Mouse (Mus musculus): ENCODE data around the gene Irx3. TPM values are rescaled to one million over a fixed set of nuclear protein-coding genes. Genes with fewer than 3 reads are reported as not detected.

Gene Irx3
- polyA plus RNA-seq, 1 experiment from 2014 or later, result 0.28 TPM

DNA sequence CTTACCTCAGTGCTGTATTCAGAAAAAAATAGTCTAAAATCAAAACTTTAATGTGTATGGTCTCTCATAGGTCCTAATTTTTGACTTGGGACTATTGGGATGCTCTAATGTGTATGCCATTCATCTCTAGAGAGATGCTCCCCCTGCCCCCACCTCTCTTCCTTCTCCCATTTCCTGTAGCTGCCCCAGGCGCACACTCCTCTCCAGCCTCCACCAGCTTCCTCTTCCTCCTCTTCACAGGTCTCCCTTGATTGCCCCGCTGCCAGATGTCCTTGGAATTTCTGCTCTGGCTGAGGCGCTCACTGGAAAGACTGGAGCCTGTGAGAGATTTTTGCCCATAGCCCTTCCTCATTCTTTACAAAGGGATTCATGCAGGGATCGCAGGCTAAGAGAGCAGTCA, 20.9 kb upstream of the Irx3 start:
- Histone ChIP-seq H3K4me3 (ENCODE audit: low read length) (no peak overlapping the region), H3K4me2 (ENCODE audit: low read depth, low read length) (no peak overlapping the region), H3K9ac (ENCODE audit: low read depth, low read length) (no peak overlapping the region), H3K9me3 (ENCODE audit: control insufficient read depth, low read length) (no peaks in the 10 kb centered on the region), H3K27ac (ENCODE audit: low read length) (no peak overlapping the region), H3K27me3 (replicated peaks; ENCODE audit: control insufficient read depth, insufficient read depth, low read length) (0 out of 2 replicates have a peak, but pooled peaks cover 2% of the 10 kb centered on the region), H3K4me1 (ENCODE audit: control insufficient read depth, insufficient read depth, low read length) (no peaks in the 10 kb centered on the region), H3K36me3 (ENCODE audit: control insufficient read depth, insufficient read depth, low read length) (no peaks in the 10 kb centered on the region)
- ATAC-seq, result peak; percentile 23; the same call in 1 of the 2 replicates
- WGBS, result 47% methylated on average over 4 of the region's 4 CpGs

DNA sequence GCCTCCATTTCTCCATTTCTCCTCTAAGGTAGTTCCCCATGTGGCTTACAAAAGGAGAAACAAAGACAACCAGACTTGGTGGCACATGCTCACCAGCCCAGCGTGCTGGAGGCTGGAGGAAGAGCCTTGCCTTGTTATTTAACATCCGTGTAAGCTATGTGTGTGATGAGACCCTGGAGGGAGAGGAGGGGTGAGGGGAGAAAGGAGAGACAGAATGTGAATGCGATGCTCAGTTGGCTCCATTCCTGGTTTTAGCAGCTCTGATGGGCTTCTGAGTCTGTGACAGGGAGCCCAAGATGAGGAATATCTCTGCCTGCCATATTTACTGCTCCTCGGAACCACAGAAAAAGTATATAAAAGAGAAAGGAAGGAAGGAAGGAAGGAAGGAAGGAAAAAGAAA, 20.1 kb upstream of the Irx3 start:
- no peak overlapping the region for H3K27ac ChIP-seq (ENCODE audit: low read length)
- no peak for ATAC-seq
- H3K4me3 ChIP-seq (ENCODE audit: low read length), result no peak overlapping the region
- 0 out of 2 replicates have a peak, but pooled peaks cover 2% of the 10 kb centered on the region for H3K27me3 ChIP-seq (replicated peaks; ENCODE audit: control insufficient read depth, insufficient read depth, low read length)
- H3K9me3 ChIP-seq (ENCODE audit: control insufficient read depth, low read length), result no peaks in the 10 kb centered on the region
- H3K4me1 ChIP-seq (ENCODE audit: control insufficient read depth, insufficient read depth, low read length), result no peaks in the 10 kb centered on the region
- no peak overlapping the region for H3K9ac ChIP-seq (ENCODE audit: low read depth, low read length)
- WGBS, result 32% methylated on average over 4 of the region's 4 CpGs
- H3K4me2 ChIP-seq (ENCODE audit: low read depth, low read length), result no peak overlapping the region
- no peaks in the 10 kb centered on the region for H3K36me3 ChIP-seq (ENCODE audit: control insufficient read depth, insufficient read depth, low read length)

DNA sequence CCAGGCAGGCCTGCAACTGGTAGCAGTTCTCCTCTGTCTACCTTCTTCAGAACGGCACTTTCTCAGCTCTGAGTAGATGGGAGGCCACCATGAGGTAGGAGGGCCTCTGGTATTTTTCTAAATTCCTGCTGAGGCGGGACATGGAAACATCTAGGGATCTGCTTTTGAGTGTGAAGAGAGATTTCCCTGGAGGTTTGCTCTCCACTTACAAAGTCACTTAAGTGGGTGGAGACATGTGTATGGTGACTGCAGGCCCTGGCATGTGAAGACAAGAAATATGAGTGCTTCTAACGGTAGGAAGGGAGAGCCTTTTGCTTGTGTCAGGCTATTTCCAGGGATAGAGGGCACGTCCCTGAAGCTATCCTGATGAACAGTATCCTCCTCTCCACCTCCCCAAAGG, 17.9 kb upstream of the Irx3 start:
- Histone ChIP-seq H3K4me2 (ENCODE audit: low read depth, low read length) (no peak overlapping the region), H3K36me3 (ENCODE audit: control insufficient read depth, insufficient read depth, low read length) (no peaks in the 10 kb centered on the region), H3K27ac (ENCODE audit: low read length) (no peak overlapping the region), H3K9ac (ENCODE audit: low read depth, low read length) (no peak overlapping the region), H3K27me3 (replicated peaks; ENCODE audit: control insufficient read depth, insufficient read depth, low read length) (0 out of 2 replicates have a peak, but pooled peaks cover 2% of the 10 kb centered on the region), H3K9me3 (ENCODE audit: control insufficient read depth, low read length) (no peaks in the 10 kb centered on the region), H3K4me1 (ENCODE audit: control insufficient read depth, insufficient read depth, low read length) (no peaks in the 10 kb centered on the region), H3K4me3 (ENCODE audit: low read length) (no peak overlapping the region)
- no peak for ATAC-seq
- WGBS, result 72% methylated on average over 4 of the region's 4 CpGs

DNA sequence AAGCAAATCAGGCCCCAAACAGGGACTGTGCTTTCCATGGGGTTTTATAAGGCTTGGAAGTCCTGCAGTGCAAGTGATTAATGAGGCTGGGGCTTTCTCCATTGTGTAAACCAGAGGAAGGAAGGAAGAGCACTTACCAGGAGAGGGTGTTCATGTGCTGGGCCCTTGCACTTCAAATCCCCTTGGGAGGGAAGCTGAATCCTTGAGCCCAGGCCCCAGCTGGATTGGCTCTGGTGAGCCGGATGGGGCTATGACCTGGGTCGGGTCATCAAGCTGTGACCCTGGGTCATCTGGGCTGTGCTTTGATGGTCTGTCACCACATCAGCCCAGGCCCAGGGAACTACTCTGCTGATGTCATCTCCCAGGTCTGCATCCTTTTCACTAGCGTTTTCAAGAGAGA, 16.9 kb upstream of the Irx3 start:
- no peaks in the 10 kb centered on the region for H3K9me3 ChIP-seq (ENCODE audit: control insufficient read depth, low read length)
- no peak overlapping the region for H3K27ac ChIP-seq (ENCODE audit: low read length)
- 0 out of 2 replicates have a peak, but pooled peaks cover 2% of the 10 kb centered on the region for H3K27me3 ChIP-seq (replicated peaks; ENCODE audit: control insufficient read depth, insufficient read depth, low read length)
- no peak overlapping the region for H3K9ac ChIP-seq (ENCODE audit: low read depth, low read length)
- ATAC-seq, result no peak
- H3K4me3 ChIP-seq (ENCODE audit: low read length), result no peak overlapping the region
- 33% methylated on average over 3 of the region's 3 CpGs for WGBS
- H3K36me3 ChIP-seq (ENCODE audit: control insufficient read depth, insufficient read depth, low read length), result no peaks in the 10 kb centered on the region
- H3K4me2 ChIP-seq (ENCODE audit: low read depth, low read length), result no peak overlapping the region
- no peaks in the 10 kb centered on the region for H3K4me1 ChIP-seq (ENCODE audit: control insufficient read depth, insufficient read depth, low read length)

DNA sequence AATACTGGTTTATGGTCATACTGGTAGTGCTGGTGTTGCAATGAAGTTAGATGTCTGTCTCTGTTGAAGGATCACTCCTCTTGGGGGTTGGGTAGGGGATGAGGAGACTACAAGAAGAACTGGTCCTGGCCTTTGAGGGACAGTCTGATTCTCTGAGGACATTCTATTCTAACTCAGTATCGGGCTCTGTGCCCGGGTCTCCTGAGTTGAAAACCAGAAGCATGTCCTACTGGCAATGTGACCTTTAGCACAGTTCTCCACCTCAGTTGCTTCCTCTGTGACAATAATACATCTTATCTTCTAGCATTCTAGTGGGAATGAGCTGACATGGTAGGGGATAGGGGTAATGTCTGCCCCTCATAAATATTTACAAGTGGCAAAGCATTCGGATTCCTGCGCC, 12.2 kb upstream of the Irx3 start:
- H3K4me1 ChIP-seq (ENCODE audit: control insufficient read depth, insufficient read depth, low read length), result no peaks in the 10 kb centered on the region
- no peak overlapping the region for H3K27ac ChIP-seq (ENCODE audit: low read length)
- ATAC-seq, result no peak
- no peak overlapping the region for H3K4me3 ChIP-seq (ENCODE audit: low read length)
- no peak overlapping the region for H3K4me2 ChIP-seq (ENCODE audit: low read depth, low read length)
- WGBS, result 89% methylated on average over 4 of the region's 4 CpGs
- no peak overlapping the region for H3K9ac ChIP-seq (ENCODE audit: low read depth, low read length)
- H3K36me3 ChIP-seq (ENCODE audit: control insufficient read depth, insufficient read depth, low read length), result no peaks in the 10 kb centered on the region
- peaks cover 10% of the 10 kb centered on the region; the same call in 1 of the 2 replicates for H3K27me3 ChIP-seq (replicated peaks; ENCODE audit: control insufficient read depth, insufficient read depth, low read length)
- no peaks in the 10 kb centered on the region for H3K9me3 ChIP-seq (ENCODE audit: control insufficient read depth, low read length)

DNA sequence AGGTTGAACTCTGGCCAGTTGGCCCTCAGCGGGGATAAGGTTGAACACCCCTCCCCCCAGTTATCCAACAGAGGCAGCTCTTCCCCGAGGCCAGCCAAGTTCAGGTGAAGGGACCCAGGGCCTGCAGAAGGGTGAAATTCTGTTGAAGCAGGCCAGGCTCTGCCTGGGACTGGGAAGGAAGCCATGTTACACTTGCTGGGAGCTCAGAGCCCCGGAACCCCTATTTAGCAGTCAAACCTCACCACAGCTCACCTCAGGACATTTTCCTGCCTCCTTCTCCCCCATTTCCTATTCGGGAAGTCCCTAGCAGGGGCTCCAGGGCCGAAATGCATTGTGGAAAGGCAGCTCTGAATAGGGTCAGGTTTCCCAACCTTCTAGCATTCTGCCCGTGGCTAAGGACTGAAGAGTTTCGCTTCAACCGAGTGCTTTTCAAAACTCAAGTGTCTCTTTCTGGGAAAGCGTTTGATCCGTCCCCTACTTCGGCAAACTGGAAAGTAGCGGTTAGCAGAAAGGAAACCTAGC, 4.9 kb upstream of the Irx3 start:
- Histone ChIP-seq H3K9ac (ENCODE audit: low read depth, low read length) (no peak overlapping the region), H3K27me3 (replicated peaks; ENCODE audit: control insufficient read depth, insufficient read depth, low read length) (peaks cover 69% of the 10 kb centered on the region), H3K36me3 (ENCODE audit: control insufficient read depth, insufficient read depth, low read length) (no peaks in the 10 kb centered on the region), H3K4me2 (ENCODE audit: low read depth, low read length) (no peak overlapping the region), H3K4me3 (ENCODE audit: low read length) (no peak overlapping the region), H3K27ac (ENCODE audit: low read length) (no peak overlapping the region), H3K4me1 (ENCODE audit: control insufficient read depth, insufficient read depth, low read length) (peaks cover 13% of the 10 kb centered on the region), H3K9me3 (ENCODE audit: control insufficient read depth, low read length) (no peaks in the 10 kb centered on the region)
- 10% methylated on average over 12 of the region's 12 CpGs for WGBS
- ATAC-seq, result no peak

DNA sequence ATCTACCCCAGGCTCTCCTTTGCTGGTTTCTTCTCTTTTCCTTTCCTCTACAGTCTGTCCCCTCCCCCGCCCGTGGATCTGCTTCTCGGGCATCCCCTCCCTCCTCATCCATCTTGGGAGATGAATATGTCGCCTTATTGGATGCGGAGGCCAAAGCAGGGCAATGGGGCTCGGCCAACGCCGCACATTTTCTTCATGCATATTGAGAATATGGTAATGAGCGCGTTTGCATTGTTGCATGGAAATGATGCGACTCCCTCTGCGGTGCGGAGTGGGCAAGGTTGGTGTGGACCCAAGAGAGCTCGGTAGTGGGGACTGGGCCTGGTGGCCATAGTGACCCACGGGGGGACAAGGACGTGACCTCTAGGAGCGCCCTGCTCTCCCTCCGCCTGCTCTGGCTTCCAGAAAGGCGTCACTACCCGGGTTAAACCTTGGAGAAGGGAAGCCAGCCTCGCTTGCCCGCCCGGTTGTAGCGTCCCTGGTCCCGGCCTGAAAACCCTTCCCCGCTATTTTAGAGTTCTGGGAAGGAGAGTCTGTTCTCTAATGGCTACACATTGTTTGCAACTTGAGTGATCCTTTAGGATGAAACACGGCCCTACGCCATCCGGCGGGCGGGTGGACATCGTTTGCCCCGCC, 4.3 kb upstream of the Irx3 start:
- H3K9ac ChIP-seq (ENCODE audit: low read depth, low read length), result no peak overlapping the region
- ATAC-seq, result no peak
- H3K36me3 ChIP-seq (ENCODE audit: control insufficient read depth, insufficient read depth, low read length), result no peaks in the 10 kb centered on the region
- H3K9me3 ChIP-seq (ENCODE audit: control insufficient read depth, low read length), result no peaks in the 10 kb centered on the region
- H3K4me1 ChIP-seq (ENCODE audit: control insufficient read depth, insufficient read depth, low read length), result peaks cover 17% of the 10 kb centered on the region
- no peak overlapping the region for H3K4me3 ChIP-seq (ENCODE audit: low read length)
- WGBS, result 3% methylated on average over 33 of the region's 33 CpGs
- H3K4me2 ChIP-seq (ENCODE audit: low read depth, low read length), result no peak overlapping the region
- peaks cover 74% of the 10 kb centered on the region for H3K27me3 ChIP-seq (replicated peaks; ENCODE audit: control insufficient read depth, insufficient read depth, low read length)
- H3K27ac ChIP-seq (ENCODE audit: low read length), result no peak overlapping the region

DNA sequence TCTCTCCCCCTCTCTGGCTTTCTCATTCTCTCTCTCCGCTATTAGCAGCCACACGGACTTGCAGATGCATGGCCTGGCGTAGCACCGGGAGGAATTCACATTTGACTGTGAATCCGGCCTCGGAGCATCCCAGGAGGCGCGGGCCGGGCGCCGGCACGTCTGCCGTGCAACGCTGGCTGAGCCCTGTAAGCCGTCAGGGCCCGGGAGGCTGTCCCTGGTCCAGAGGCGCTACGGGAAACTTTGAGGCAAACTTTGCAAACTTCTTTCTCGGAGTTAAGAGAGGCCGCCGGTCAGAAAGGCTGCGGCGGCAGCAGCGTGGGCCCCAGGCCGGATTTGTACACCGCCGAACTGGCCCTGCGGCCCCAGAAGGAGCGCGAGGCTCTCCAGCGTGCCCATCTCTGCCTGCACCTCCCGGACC, 3.4 kb upstream of the Irx3 start:
- Histone ChIP-seq H3K4me3 (ENCODE audit: low read length) (peak overlapping the region; percentile 32), H3K9ac (ENCODE audit: low read depth, low read length) (no peak overlapping the region), H3K27ac (ENCODE audit: low read length) (no peak overlapping the region), H3K9me3 (ENCODE audit: control insufficient read depth, low read length) (no peaks in the 10 kb centered on the region), H3K4me1 (ENCODE audit: control insufficient read depth, insufficient read depth, low read length) (peaks cover 27% of the 10 kb centered on the region), H3K36me3 (ENCODE audit: control insufficient read depth, insufficient read depth, low read length) (no peaks in the 10 kb centered on the region), H3K27me3 (replicated peaks; ENCODE audit: control insufficient read depth, insufficient read depth, low read length) (peaks cover 83% of the 10 kb centered on the region), H3K4me2 (ENCODE audit: low read depth, low read length) (peak overlapping the region; percentile 42)
- ATAC-seq, result no peak
- under 1% methylated on average over 32 of the region's 32 CpGs for WGBS

DNA sequence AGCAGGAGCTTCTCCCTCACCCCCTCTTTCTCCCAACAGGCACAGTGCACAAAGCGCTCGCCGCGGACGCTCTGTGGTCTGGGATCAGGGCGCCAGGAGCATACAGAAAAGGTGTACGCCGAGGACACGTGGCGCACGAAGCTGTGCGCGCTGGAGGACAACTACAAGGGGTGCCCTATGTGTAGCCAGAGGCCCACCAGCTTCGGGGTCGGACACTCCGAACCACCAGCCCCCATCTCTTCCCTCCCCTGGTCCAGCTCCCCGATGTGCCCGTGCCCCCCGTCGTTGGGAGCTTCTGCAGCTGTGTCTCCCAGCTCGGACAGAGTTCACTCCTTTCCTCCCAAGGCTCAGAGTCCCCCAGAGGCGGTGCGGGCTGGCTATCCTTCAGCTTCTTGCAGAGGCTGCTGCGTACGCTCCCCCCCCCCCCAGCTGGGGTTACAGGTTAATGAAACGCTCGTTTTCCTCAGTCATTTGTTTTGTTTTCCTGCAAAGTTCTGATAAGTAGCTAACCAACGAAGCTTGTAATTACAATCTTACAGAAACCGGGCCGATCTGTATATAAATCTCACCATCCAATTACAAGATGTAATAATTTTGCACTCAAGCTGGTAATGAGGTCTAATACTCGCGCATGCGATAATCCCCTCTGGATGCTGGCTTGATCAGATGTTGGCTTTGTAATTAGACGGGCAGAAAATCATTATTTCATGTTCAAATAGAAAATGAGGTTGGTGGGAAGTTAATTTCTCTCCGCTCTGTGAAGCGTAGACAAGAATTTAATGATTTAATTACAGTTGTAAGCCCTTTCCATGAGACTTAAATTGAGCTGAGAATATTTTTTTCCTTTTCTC, 2.8 kb upstream of the Irx3 start:
- Histone ChIP-seq H3K4me2 (ENCODE audit: low read depth, low read length) (no peak overlapping the region), H3K9ac (ENCODE audit: low read depth, low read length) (no peak overlapping the region), H3K4me3 (ENCODE audit: low read length) (no peak overlapping the region), H3K9me3 (ENCODE audit: control insufficient read depth, low read length) (no peaks in the 10 kb centered on the region), H3K36me3 (ENCODE audit: control insufficient read depth, insufficient read depth, low read length) (no peaks in the 10 kb centered on the region), H3K27ac (ENCODE audit: low read length) (no peak overlapping the region), H3K4me1 (ENCODE audit: control insufficient read depth, insufficient read depth, low read length) (peaks cover 32% of the 10 kb centered on the region), H3K27me3 (replicated peaks; ENCODE audit: control insufficient read depth, insufficient read depth, low read length) (peaks cover 89% of the 10 kb centered on the region)
- no peak for ATAC-seq
- 2% methylated on average over 36 of the region's 36 CpGs for WGBS

Data from intestine, embryonic 16.5 days (tissue).